Mouse (Mus musculus) layer of hippocampus, adult 6 months (tissue): ENCODE results near the gene Gm17359. TPM values are rescaled to one million over a fixed set of nuclear protein-coding genes. Genes with fewer than 3 reads are reported as not detected.

Experiments used
- long read RNA-seq, 2 experiments: library from polyadenylated mRNA; unstranded; transcript quantifications; one replicate each; pipeline ENCODE4 v2.0.0; 2019 to 2020
- polyA plus RNA-seq: library from polyadenylated mRNA; unstranded; fragments of <200 nt; fragmentation: Nextera tagmentation; gene quantifications from 2 replicates; pipeline ENCODE4 v1.2.3, GENCODE M21; 2021

The Gm17359 gene
- 0.11 TPM in 1 of 2 replicates, not detected in the other for polyA plus RNA-seq
- long read RNA-seq, experiment 1, result 0 reads
- long read RNA-seq, experiment 2, result 0 reads

DNA sequence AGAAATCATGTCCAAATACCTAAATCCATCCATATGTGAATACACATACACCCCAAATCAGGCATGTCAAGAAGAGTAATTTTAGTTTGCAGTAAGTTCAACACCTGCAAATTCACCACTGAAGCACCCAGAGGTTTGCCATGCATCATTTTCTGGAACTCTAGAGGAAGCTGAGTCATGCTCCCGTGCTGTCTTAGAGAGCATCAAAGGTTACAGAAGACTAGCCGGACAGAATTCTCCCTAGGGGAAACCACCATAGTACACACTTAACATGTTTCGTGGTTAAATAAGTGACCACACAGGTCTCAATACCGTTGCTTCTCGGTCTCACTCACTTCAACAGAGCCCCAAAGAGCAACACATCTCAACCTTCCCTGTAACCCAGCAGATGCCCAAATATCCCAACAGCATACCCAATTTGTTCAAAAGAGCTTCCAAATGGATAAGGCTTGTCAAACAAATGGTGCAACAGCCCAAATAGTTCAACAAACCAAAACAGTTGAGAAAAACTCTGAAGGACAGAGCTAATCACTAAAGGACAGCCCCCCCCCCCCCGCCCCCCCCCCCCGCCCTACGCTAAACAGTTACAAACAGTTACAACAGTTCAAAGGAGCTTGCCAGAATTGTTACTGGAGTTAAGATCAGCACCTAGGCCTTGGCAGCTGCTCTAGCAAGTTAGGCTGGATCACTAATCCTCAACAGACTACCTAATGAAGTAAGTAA is at the start of gene Gm17359:
Gene Gm17359, plus strand, starts transcription at position 618 of the 723 bp plus-strand sequence.

Other genes with a start within 250 kb of the Gm17359 start
- 12.8 and 14.9 TPM in 2 replicates for gene Rapgef2, start 50.1 kb upstream of the Gm17359 start, polyA plus RNA-seq
- 0.72 and 0.84 TPM in 2 replicates for gene Fnip2, start 231.1 kb downstream of the Gm17359 start, polyA plus RNA-seq